Mouse (Mus musculus) hindbrain, postnatal 0 days (tissue): Measurements from ENCODE around the gene Atp2b4. TPM values are rescaled to one million over a fixed set of nuclear protein-coding genes. Genes with fewer than 3 reads are reported as not detected.

Source experiments
- ATAC-seq: fragments of 200-750 bp; cut with Nextera tagmentation; 2 replicates; pipeline ENCODE4 v1.8.0; 2017; ENCODE audit warnings: mild to moderate bottlenecking, moderate TSS enrichment, moderate library complexity
- DNase-seq: peaks from one replicate; pipeline ENCODE4 v3.0.0-alpha.2; 2015; ENCODE audit warnings: low spot score
- H3K27ac ChIP-seq: fragments of 300-500 bp; sonication (generic); 2 replicates; pipeline ENCODE4 v1.5.1; 2014; ENCODE audit warnings: mild to moderate bottlenecking
- H3K27me3 ChIP-seq: fragments of 300-500 bp; sonication (generic); 2 replicates; pipeline ENCODE4 v1.6.1; 2014; ENCODE audit warnings: low read length, mixed read lengths; ENCODE audit not compliant: insufficient read depth
- H3K36me3 ChIP-seq: fragments of 300-500 bp; sonication (generic); 2 replicates; pipeline ENCODE4 v1.6.1; 2014; ENCODE audit warnings: low read length, mixed read lengths; ENCODE audit not compliant: insufficient read depth
- H3K4me1 ChIP-seq: fragments of 300-500 bp; sonication (generic); 2 replicates; pipeline ENCODE4 v1.6.1; 2014; ENCODE audit warnings: antibody characterized with exemption, low read length, mixed read lengths; ENCODE audit not compliant: insufficient read depth
- H3K4me2 ChIP-seq: fragments of 300-500 bp; sonication (generic); 2 replicates; pipeline ENCODE4 v1.6.1; 2014; ENCODE audit warnings: low read depth, mild to moderate bottlenecking, low read length, moderate library complexity, mixed read lengths
- H3K4me3 ChIP-seq: fragments of 300-500 bp; sonication (generic); 2 replicates; pipeline ENCODE4 v1.5.1; 2014; ENCODE audit warnings: low read length
- H3K9ac ChIP-seq: fragments of 300-500 bp; sonication (generic); replicated peaks from 2 replicates; pipeline ENCODE4 v1.6.1; 2014; ENCODE audit warnings: mild to moderate bottlenecking, low read length, moderate library complexity, mixed read lengths
- H3K9me3 ChIP-seq: fragments of 300-500 bp; sonication (generic); 2 replicates; pipeline ENCODE4 v1.6.1; 2016; ENCODE audit warnings: low read length, mixed read lengths
- CTCF ChIP-seq: IDR thresholded peaks from 2 replicates; pipeline ENCODE4 v1.5.1; 2016; ENCODE audit warnings: antibody characterized with exemption, control low read depth, low read depth
- WGBS: fragments of 180-500 bp; shearing (Covaris S2); extraction: QIAGEN DNeasy Blood & Tissue Kit; methylation state at CpG from one replicate; pipeline ENCODE4 v1.1.7; 2014; 5-methylcytosine and 5-hydroxymethylcytosine counted together
- polyA plus RNA-seq: library from polyadenylated mRNA; unstranded; fragments of >200 nt; fragmentation: Nextera tagmentation; extraction: Ambion mirVana; gene quantifications from 2 replicates; pipeline ENCODE4 v1.2.1, GENCODE M21; 2015
- total RNA-seq: library from RNA; depleted of rRNA; stranded (reverse); fragments of >200 nt; gene quantifications from 2 replicates; pipeline ENCODE4 v1.2.3, GENCODE M21; 2014

Atp2b4 gene
- total and polyA plus RNA-seq, 2 experiments from 2014 or later = 13.2 to 57.3 TPM

DNA sequence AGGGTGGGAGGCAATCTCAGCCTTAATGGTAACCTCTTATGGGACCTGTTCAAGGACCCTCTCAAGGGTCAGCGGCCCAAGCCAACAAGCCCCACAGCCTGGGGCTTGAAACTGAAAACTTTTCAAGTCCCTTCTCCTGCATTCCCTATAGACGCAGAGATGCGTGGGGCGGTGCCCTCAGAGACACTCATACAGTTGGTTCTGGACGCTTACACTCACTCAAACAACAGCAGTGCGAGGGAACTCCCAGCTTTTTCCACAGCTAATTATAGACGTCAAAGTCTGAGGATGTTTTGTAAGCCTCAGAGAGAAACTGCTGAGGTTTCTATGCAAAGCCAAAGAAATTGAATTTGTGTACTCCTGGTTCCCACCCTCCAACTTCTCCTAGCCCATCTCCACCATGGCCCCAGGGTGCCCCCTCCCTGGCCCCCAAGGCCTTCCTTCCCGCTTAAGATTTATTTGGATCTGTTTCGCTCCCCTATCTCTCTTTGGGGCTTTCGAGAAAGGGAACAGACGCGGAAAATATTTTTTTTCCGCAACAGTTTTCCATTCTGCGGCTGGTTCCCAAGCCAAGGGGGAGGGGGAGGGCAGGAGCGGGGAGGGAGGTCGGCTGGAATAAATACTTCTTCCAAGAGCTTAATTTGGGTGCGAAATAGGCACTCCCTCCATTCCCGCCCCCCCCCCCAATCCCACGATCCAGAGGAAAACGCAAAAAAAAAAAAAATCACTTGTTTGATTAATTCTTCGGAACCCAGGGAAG lies 975 bp downstream of the Atp2b4 start:
- Histone ChIP-seq H3K4me3 (peak overlapping the region; percentile 60), H3K4me1 (peaks cover 5% of the 10 kb centered on the region; the same call in 1 of the 2 replicates), H3K36me3 (no peaks in the 10 kb centered on the region), H3K9ac (peak overlapping the region; percentile 56; the same call in 1 of the 2 replicates), H3K27ac (no peak overlapping the region), H3K9me3 (no peaks in the 10 kb centered on the region), H3K27me3 (no peaks in the 10 kb centered on the region), H3K4me2 (peak overlapping the region; percentile 97)
- no peak for DNase-seq
- 2% methylated on average over 21 of the region's 21 CpGs for WGBS
- TF ChIP-seq CTCF = no peak
- no peak for ATAC-seq

DNA sequence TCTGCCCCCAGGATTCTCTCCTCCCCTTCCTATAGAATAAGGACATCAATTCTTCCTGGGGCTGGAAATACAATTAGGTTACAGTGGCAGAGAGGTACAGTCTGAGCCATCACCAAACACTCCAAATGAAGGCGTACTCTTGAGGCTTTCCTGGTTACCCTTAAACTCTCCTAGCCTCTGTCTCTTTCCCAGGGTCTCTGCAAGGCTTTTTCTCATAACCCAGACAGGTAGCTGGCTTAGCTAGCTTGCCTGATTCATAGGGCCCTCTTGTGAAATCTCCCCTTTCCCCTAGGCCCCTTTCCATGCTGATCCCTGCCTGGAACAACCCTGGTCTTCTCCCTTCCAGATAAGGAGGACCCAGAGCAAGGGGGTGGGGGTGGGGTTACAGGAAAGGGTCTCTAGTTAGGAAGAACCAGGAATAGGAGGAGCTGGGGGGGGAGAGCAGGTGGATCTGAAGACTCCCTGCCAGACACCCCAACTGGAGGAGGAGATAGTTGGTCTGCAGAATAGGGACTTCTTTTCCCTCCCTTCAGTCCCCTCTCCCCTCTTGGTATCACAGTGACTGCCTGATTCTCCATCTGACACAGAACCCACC lies 1.9 kb downstream of the Atp2b4 start:
- Histone ChIP-seq H3K9ac (peak overlapping the region; percentile 10; the same call in 1 of the 2 replicates), H3K4me3 (peak overlapping the region; percentile 60), H3K36me3 (no peaks in the 10 kb centered on the region), H3K27ac (no peak overlapping the region), H3K4me2 (peak overlapping the region; percentile 97), H3K9me3 (no peaks in the 10 kb centered on the region), H3K27me3 (no peaks in the 10 kb centered on the region), H3K4me1 (peaks cover 5% of the 10 kb centered on the region; the same call in 1 of the 2 replicates)
- ATAC-seq (no peak), DNase-seq (no peak)
- 77% methylated on average over 1 of the region's 1 CpGs for WGBS
- TF ChIP-seq CTCF = no peak

DNA sequence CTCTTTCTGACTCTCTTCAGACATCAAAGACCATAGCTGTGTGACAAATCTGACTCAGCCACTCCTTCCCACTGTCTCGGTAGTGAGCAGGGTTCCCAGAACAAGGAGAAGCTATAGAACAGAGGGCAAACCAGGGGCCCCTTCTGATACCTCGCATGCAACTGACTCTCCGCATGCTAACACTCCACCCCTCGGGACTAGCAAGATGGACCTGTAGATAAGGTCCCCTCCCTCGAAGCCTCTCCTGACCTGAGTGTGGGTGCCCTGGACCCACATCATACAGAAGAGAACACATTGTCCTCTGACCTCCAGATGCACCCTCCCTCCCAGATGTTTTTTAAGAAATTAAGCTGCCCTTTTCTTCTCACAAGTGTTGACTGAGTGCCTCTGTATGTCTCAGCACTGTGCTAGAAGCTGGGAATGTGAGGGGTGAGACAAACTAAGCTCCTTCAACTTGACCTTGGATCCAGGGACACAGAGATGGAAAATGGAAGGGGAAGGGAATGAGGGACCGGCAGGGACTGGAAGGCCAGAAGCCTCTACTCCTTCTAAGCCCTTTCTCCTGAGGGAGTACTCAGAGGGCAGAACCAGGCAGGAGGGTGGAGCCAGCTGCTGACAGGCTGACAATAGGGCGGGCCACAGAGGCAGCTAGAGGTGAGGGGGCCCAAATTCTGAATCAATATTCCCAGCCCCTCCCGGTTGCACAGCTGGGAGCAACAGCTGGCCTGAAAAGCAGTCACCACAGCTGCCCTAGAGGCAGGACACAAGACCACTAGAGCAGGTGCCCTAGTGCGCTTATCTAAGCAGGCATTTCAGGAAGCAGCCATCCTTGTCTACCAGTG lies 2.6 kb downstream of the Atp2b4 start:
- ATAC-seq = no peak
- Histone ChIP-seq H3K9me3 (no peaks in the 10 kb centered on the region), H3K27ac (no peak overlapping the region), H3K9ac (peak overlapping the region; percentile 10; the same call in 1 of the 2 replicates), H3K27me3 (no peaks in the 10 kb centered on the region), H3K4me1 (peaks cover 5% of the 10 kb centered on the region; the same call in 1 of the 2 replicates), H3K4me2 (peak overlapping the region; percentile 97), H3K36me3 (no peaks in the 10 kb centered on the region), H3K4me3 (0 out of 2 replicates have a peak overlapping the region, but pooled peaks have one; percentile 60)
- DNase-seq = no peak
- no peak for TF ChIP-seq CTCF
- 39% methylated on average over 9 of the region's 9 CpGs for WGBS

DNA sequence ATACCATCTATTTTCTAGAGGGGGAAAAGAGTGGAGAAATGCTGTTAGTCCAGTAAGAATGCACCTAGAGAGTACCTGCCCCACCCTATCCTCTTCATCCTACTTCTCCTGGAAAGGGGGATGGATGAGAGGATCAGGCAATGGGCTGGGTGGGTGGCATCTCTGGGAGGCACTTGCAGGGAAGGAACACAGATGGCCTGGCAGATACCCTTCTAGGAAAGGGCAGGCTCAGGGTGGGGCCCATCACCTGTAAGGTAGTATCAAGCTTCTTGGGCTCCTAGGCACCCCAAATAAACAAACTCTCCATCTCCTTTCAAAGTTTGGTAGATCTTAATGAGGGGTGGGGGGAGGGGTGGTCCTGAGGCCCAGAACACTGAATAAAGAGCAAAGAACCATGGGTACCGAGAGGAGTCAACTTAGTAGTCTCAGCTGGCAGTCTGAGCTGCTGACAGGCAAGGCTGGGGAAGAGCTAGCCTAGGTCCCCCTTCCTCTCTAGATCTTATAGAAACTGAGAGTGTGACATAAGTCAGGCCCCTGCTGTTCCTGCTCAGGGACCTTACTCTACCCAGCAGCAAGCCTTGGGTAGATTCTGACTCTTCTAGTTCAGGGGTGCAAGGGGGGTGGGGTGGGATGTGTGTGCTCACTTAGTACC lies 3.4 kb downstream of the Atp2b4 start:
- no peak for ATAC-seq
- H3K36me3 ChIP-seq = no peaks in the 10 kb centered on the region
- peaks cover 5% of the 10 kb centered on the region; the same call in 1 of the 2 replicates for H3K4me1 ChIP-seq
- WGBS = 46% methylated on average over 1 of the region's 1 CpGs
- H3K27me3 ChIP-seq = no peaks in the 10 kb centered on the region
- peak overlapping the region; percentile 97 for H3K4me2 ChIP-seq
- no peak overlapping the region for H3K4me3 ChIP-seq
- TF ChIP-seq CTCF = no peak
- no peak overlapping the region for H3K9ac ChIP-seq
- no peaks in the 10 kb centered on the region for H3K9me3 ChIP-seq
- H3K27ac ChIP-seq = no peak overlapping the region
- no peak for DNase-seq

DNA sequence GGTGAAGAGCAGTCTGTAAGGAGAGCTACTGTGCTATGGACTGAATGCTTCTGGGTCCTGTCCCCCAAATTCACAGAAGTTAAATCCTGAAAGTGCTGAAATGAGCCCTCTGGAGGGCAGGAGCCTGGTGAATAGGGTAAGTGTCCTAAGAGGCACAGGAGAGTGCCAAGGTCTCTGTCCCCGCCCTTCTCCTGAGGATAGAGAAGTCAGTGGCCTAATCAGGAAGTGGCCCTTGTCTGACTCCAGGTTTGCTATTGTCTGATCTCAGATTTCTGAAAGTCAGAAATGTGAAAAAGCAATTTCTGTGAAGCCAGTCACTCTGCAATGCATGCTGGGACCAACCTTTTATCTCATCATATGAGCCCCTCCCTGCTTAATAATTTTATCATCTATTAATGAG lies 7.2 kb downstream of the Atp2b4 start:
- no peaks in the 10 kb centered on the region for H3K27me3 ChIP-seq
- H3K9me3 ChIP-seq = no peaks in the 10 kb centered on the region
- H3K4me2 ChIP-seq = no peak overlapping the region
- no peak overlapping the region for H3K9ac ChIP-seq
- no peaks in the 10 kb centered on the region; the same call in 1 of the 2 replicates for H3K4me1 ChIP-seq
- DNase-seq (no peak), ATAC-seq (no peak)
- no peak for TF ChIP-seq CTCF
- H3K4me3 ChIP-seq = no peak overlapping the region
- H3K36me3 ChIP-seq = no peaks in the 10 kb centered on the region
- WGBS = 79% methylated on average over 1 of the region's 1 CpGs
- no peak overlapping the region for H3K27ac ChIP-seq

DNA sequence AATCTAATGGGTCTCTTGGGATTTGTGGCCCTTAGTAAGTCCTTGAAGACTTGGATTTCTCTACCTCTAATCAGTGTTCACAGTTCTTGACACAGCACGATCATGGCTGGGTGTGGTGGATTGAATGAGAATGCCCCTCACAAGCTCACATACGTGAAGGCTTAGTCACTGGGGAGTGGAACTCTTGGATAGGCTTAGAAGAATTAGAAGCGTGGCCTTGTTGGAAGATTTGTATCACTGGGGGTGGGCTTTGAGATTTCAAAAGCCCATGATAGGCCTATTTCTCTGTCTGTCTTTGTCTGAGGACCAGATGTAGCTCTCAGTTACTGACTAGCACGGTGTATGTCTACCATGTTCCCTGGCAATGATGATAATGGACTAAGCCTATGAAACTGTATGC lies 10.8 kb downstream of the Atp2b4 start:
- TF ChIP-seq CTCF = no peak
- Histone ChIP-seq H3K27ac (no peak overlapping the region), H3K27me3 (no peaks in the 10 kb centered on the region), H3K4me1 (peaks cover 6% of the 10 kb centered on the region; the same call in 1 of the 2 replicates), H3K4me3 (no peak overlapping the region), H3K4me2 (no peak overlapping the region), H3K9ac (no peak overlapping the region), H3K36me3 (no peaks in the 10 kb centered on the region), H3K9me3 (no peaks in the 10 kb centered on the region)
- ATAC-seq (no peak), DNase-seq (no peak)
- WGBS = 85% methylated on average over 4 of the region's 4 CpGs
